19 mouse cellular contexts compared by ENCODE assay signal in the genomic region with DNA sequence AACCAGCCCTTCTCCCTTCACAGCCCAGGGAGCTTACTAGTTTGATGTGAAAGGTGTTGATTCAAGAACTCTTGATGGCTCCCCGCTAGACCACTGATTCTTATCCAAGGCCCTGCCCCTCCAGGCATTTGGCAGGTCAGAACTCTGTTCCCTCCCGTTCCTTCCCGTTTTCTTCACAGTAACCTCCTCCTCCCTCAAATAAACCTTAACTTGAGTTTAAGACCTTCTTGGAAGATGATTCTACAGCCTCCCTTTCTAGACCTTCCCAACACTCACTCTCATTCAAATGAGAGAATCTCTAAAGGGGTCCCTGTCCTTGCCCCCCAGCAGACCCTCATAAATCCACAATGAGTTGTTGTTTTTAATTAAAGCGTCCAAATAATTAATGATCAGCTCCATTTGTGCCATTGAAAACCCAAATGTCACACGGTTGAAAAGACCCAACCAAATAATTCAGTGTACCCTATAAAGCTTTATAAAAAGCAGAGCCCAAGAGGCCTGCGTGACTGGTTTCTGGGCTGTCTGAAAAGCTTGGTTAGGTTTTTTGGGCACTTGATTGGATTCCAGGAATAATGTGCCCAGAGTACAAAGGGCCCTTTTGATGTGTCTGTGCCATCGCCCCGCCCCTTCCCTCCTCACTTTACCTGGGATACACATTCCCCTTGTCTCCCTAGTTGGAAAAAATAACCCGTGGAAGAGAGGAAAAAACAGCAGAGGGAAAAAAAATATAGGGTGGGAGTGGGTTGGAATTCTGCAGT.
A peak's percentile ranks its signal among the peaks of the same experiment; 100 is the strongest.
DNase-seq lines count a peak whose midpoint lies in the region; ATAC-seq and TF ChIP-seq lines count a peak whose summit lies in the region.
"Had no signal": no experiment of that assay in that cellular context is flagged by ENCODE, and none has a peak within 500 bp of the region (broad histone marks: within the 10 kb centered on the region; RNA-seq: fewer than 3 reads in every experiment).

No protein-coding gene starts in this region.

- TF ChIP-seq POLR2A in kidney, adult 2 months (IDR thresholded peaks at IDR 0.05; ENCODE audit: low read depth, low read length), result no peak

- 0 out of 2 replicates have a peak, but pooled peaks cover 2% of the 10 kb centered on the region for H3K4me1 ChIP-seq in forebrain, embryonic 11.5 days (replicated peaks; ENCODE audit: control insufficient read depth, insufficient read depth, low read length)
- H3K4me1 ChIP-seq in forebrain, embryonic 10.5 days, result peaks cover 20% of the 10 kb centered on the region
- peaks cover 11% of the 10 kb centered on the region for H3K4me1 ChIP-seq in kidney, adult 2 months (ENCODE audit: control insufficient read depth, insufficient read depth, low read length)
- H3K4me1 ChIP-seq: liver, embryonic 12.5 days; midbrain, embryonic 13.5 days had no signal

- H3K27ac ChIP-seq in forebrain, embryonic 11.5 days (ENCODE audit: low read depth, low read length), result no peak overlapping the region
- H3K27ac ChIP-seq in forebrain, embryonic 10.5 days, result no peak overlapping the region; the same call in 1 of the 2 replicates
- 0 out of 2 replicates have a peak overlapping the region, but pooled peaks have one; percentile 8 for H3K27ac ChIP-seq in kidney, adult 2 months (ENCODE audit: insufficient read depth, low read depth, low read length)
- H3K27ac ChIP-seq: embryonic facial prominence, embryonic 13.5 days; heart, embryonic 10.5 days; layer of hippocampus, adult 2 months; liver, embryonic 12.5 days; midbrain, embryonic 13.5 days had no signal

- H3K9me3 ChIP-seq in forebrain, embryonic 11.5 days (ENCODE audit: control insufficient read depth, low read length), result no peaks in the 10 kb centered on the region
- no peaks in the 10 kb centered on the region for H3K9me3 ChIP-seq in forebrain, embryonic 10.5 days
- H3K9me3 ChIP-seq: embryonic facial prominence, embryonic 13.5 days; heart, embryonic 10.5 days; midbrain, embryonic 13.5 days had no signal

- DNase-seq in forebrain, embryonic 11.5 days (ENCODE audit: low spot score), result no peak
- no peak for DNase-seq in forebrain, embryonic 10.5 days (ENCODE audit: extremely low spot score, low spot score)
- DNase-seq in ZHBTc4 (ENCODE audit: low read depth, low spot score), result peak; percentile 7
- DNase-seq in kidney, adult 2 months, result peak; percentile 92
- DNase-seq in kidney, postnatal 25 days, result peak; percentile 77 to 81
- DNase-seq in MN1 (ENCODE audit: low spot score), result no peak
- DNase-seq in frontal cortex, postnatal 10 days (ENCODE audit: low spot score in 2 of 2), result no peak
- no peak for DNase-seq in layer of hippocampus, postnatal 25 days (ENCODE audit: extremely low spot score in 1 of 2, low spot score in 1 of 2)
- DNase-seq: gastrocnemius, postnatal 36 days; lung, postnatal 10 days; right cerebral cortex, postnatal 25 days; thymus, postnatal 4 days had no signal

- TF ChIP-seq CTCF in kidney, adult 2 months (conservative IDR thresholded peaks at IDR 0.05; ENCODE audit: insufficient read depth, insufficient read length, low read depth, low read length), result no peak

- no peak overlapping the region for H3K4me2 ChIP-seq in forebrain, embryonic 11.5 days (ENCODE audit: low read depth, low read length, severe bottlenecking)
- H3K4me2 ChIP-seq: embryonic facial prominence, embryonic 13.5 days; liver, embryonic 12.5 days; midbrain, embryonic 13.5 days had no signal

- ATAC-seq in forebrain, embryonic 11.5 days (replicated peaks; ENCODE audit: low FRiP score), result peak; percentile 44; the same call in 1 of the 2 replicates
- ATAC-seq: activated CD4-positive, CD25-positive, alpha-beta regulatory T cell, adult 4 months; liver, embryonic 12.5 days; midbrain, embryonic 13.5 days had no signal

- no peak overlapping the region for H3K4me3 ChIP-seq in forebrain, embryonic 11.5 days (ENCODE audit: low read depth, low read length)
- H3K4me3 ChIP-seq in forebrain, embryonic 10.5 days, result no peak overlapping the region
- H3K4me3 ChIP-seq in kidney, adult 2 months (ENCODE audit: insufficient read depth, low read depth, low read length), result no peak overlapping the region
- H3K4me3 ChIP-seq: embryonic facial prominence, embryonic 13.5 days; heart, embryonic 10.5 days; layer of hippocampus, adult 2 months; liver, embryonic 12.5 days; midbrain, embryonic 13.5 days; myocyte had no signal

- WGBS in forebrain, embryonic 11.5 days, result 61% methylated on average over 9 of the region's 9 CpGs
- WGBS in forebrain, embryonic 10.5 days, result 73% methylated on average over 9 of the region's 9 CpGs
- 49% methylated on average over 9 of the region's 9 CpGs for WGBS in kidney, adult 2 months

- H3K36me3 ChIP-seq in forebrain, embryonic 11.5 days (ENCODE audit: control insufficient read depth, insufficient read depth, low read length), result no peaks in the 10 kb centered on the region
- H3K36me3 ChIP-seq in forebrain, embryonic 10.5 days (replicated peaks), result no peaks in the 10 kb centered on the region
- no peaks in the 10 kb centered on the region for H3K36me3 ChIP-seq in kidney, adult 2 months (ENCODE audit: control insufficient read depth, insufficient read depth, low read length)
- H3K36me3 ChIP-seq: embryonic facial prominence, embryonic 13.5 days; heart, embryonic 10.5 days; liver, embryonic 12.5 days; midbrain, embryonic 13.5 days had no signal

- H3K9ac ChIP-seq in forebrain, embryonic 11.5 days (ENCODE audit: low read length), result no peak overlapping the region
- H3K9ac ChIP-seq: embryonic facial prominence, embryonic 13.5 days; liver, embryonic 12.5 days; midbrain, embryonic 13.5 days had no signal

- H3K27me3 ChIP-seq in forebrain, embryonic 11.5 days (ENCODE audit: control insufficient read depth, insufficient read depth, low read length), result no peaks in the 10 kb centered on the region
- no peaks in the 10 kb centered on the region for H3K27me3 ChIP-seq in forebrain, embryonic 10.5 days (ENCODE audit: poor library complexity, severe bottlenecking)
- H3K27me3 ChIP-seq in kidney, adult 2 months (replicated peaks; ENCODE audit: control insufficient read depth, insufficient read depth, low read length), result no peaks in the 10 kb centered on the region
- H3K27me3 ChIP-seq: embryonic facial prominence, embryonic 13.5 days; liver, embryonic 12.5 days; midbrain, embryonic 13.5 days had no signal

Comparison
In these comparisons a context has a peak if more than half of its experiments do, and no peak if none do; other contexts are left out.
1. DNase-seq: peak in ZHBTc4 (single experiment), kidney, adult 2 months (single experiment) and kidney, postnatal 25 days (2 of 2); none in forebrain, embryonic 11.5 days (single experiment), forebrain, embryonic 10.5 days (single experiment), MN1 (single experiment), frontal cortex, postnatal 10 days (0 of 2) and layer of hippocampus, postnatal 25 days (0 of 2).